Mouse (Mus musculus): ENCODE measurements around the gene P2ry12.

- TF ChIP-seq CTCF (IDR thresholded peaks at IDR 0.05; ENCODE audit: control insufficient read depth, insufficient read depth, insufficient replicate concordance, low read depth, low read length), result no peak
- TF ChIP-seq POLR2A (IDR thresholded peaks at IDR 0.05; ENCODE audit: control insufficient read depth, low read depth, low read length), result no peak
Observed at GRCm38 (mm10) chr3:59278254-59278533, 15.5 kb upstream of the P2ry12 start.
